Mouse (Mus musculus): Measurements from ENCODE around the gene Dazap1.

The Dazap1 gene

DNA sequence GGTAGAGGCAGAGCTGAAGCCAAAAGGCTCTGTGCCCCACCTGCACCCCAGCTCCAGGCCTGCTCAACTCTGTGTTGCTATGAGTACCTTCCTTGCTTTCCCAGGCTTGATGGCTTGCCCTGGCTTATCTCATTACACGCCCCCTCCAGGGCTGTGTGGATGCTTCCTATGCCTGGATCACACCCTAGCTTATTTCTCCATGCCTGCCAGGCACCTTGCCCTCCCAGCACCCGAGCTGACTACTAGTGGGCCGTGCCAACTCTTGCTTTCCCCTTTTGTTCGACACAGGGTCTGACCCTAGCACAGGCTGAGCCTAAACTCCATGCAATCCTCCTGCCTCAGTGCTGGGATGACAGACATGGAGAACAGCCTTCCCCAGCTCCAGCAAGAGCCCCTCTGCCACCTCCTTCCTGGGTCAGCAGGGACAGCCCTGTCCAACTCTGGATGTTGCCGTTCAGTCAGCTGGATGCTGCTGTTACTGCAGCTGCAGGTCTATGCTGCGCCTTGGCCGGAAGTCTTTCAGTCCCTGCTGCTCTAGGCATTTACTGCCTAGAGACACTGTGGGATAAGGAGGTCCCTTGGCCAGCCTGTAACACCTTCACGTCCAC is 36.3 kb downstream of the Dazap1 start:
- no peak for DNase-seq (ENCODE audit: low read depth, low spot score)

DNA sequence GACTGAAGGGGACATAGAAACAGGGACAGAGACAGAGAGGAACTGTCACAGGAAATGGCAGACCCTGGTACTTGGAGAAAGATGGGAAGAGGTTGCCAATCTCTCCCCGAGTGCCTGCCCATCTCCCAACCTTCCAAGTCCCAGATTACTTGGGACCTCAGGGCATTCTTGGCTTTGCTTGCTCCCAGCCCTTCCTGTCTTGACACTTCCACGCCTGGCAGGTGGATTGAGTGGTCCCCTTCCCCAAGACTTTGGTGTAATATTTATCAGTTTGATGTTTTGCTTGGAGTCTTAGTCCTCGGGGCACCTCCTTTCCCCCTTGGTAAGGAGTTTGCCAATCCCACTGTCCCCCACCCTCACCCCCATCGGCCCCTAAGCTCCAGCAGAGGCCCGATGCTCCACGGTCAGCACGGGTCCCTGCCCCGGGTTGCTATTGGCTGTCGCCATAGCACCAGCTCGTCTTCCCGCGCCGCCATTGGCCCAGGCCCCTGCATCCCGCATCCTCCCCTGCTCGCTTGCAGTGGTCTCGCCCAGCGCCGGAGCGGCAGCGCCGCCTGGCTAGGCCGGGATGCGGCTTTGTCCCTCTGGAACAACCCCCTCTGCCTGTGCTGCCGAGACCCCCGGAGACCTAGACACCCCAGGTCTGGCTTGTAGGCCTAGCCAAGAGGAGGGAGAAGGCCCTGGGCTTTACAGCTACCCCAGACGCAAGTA is 37.4 kb downstream of the Dazap1 start:
- no peak for DNase-seq (ENCODE audit: low read depth, low spot score)

DNA sequence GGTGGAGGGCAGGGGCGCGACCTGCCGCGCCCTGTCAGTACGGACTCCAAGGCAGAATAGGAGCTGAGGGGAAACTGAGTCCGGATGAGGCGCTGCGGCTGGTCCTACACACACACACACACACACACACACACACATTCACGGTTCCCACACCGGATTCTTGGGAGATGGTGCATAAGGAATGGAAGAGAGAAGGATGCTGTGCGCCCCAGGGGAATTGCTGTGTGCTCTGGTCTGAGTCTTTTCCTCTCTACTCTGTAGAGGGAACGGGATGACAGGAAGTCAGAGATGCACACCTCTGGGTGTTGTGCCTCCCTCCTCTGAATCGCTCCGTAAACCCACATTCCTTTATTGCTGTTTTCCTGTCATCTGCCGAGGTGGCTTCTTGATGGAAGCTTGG is 38.0 kb downstream of the Dazap1 start:
- DNase-seq (ENCODE audit: low read depth, low spot score) = no peak

DNA sequence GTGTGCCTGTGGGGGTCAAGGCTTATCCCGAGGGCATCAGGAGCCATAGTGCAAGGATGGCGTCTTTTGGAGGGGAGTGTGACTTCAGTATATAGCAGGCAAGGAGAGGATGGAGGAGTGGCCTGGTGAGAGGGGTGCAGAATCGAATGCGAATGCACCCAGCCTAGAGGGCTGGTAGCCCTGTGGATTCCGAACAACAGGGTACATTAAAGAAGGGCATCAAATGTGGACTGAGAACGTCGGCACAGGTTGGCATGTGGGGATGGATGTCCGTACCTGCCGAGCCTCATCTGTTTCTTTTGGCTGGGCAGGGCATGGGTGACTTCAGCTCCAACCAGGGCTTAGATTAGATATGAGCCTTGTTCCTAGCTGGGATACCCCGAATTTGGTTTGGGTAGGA is 38.5 kb downstream of the Dazap1 start:
- no peak for DNase-seq (ENCODE audit: low read depth, low spot score)

DNA sequence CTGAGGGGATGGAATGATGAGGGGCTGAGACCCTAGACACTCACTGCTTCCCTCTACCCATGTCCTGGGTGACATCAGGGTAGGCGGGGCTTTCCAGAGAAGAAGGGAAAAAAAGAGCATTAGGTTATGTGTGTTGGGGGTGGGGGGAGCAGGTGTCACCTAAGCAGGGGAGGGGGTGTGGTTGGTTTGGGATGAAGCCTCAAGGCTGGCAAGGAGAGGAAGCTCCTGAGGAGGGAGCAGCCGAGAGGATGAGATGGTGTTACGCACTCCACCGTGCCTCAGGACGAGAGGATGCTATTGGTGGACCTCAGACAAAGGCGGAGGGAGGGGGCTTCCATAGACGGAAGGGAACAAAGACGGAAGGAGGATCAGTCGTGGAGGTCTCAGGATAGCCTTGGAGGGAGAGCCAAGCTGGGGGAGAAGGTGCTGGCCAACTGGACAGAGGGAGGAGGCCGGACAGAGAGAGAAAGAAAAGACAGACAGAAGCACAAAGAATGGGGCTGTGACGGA is 39.4 kb downstream of the Dazap1 start:
- DNase-seq (ENCODE audit: low read depth, low spot score) = no peak

DNA sequence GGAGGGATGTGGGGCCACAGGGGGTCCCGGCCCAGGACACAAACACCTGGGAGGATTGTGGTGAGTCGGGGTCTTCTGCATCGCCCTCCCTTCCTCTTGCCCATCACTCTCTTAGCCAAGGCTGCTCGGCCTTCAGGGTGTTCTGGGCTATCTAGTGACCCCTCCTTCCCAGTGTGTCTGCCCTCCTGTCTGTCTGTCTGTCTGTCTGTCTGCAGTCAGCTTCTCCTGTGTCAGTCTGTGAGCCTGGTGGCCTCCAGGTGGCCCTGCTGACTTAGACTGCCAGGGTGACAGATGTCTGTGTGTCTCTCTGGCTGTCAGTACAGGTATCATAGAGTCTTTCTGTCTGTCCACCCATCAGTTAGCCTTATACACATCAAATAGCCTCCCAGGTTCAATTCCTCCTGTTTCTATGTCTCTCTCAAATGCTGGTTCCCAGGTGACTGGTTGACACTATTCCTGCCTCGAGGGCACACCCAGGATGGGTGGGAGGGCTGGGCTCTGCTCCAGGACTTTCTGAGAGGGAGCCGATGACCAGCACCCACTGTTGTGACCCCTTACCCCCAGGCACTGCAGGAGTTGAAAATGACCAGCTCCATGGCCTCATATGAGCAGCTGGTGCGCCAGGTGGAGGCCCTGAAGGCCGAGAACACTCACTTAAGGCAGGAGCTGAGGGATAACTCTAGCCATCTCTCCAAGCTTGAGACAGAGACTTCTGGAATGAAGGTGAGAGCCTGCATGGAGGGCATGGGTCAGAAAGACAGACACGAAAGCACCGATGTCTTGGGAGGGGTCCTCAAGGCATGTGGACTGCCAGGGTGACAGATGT is 40.2 kb downstream of the Dazap1 start:
- DNase-seq (ENCODE audit: low read depth, low spot score) = no peak

DNA sequence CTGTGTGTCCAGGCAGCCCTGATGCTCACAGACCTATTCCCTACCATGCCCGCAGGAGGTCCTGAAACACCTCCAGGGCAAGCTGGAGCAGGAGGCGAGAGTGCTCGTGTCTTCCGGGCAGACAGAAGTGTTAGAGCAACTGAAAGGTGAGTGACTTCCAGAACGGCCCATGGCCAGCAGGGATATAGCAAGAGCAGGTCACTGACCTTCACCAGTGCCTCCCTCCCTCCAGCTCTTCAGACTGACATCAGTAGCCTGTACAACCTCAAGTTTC is 40.7 kb downstream of the Dazap1 start:
- no peak for DNase-seq (ENCODE audit: low read depth, low spot score)

DNA sequence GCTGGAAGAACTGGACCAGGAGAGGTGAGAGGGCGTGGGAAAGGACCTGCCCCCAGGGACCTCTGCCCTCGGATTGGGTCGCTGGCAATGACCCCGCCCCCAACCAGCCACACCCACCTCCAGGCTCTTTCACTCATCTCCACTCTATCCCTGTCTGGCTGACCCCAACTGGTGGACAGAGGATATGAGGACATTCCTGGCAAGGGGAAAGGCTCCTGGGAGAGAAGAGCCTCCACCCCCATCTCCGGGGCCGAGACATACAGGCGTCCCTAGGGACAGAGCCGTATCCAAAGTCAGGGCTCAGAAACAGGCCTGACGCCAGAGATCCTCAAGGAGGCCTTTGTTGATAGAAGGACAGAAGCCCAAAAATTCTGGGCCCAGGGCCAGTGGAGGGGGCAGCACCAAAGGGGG is 41.2 kb downstream of the Dazap1 start:
- no peak for DNase-seq (ENCODE audit: low read depth, low spot score)

DNA sequence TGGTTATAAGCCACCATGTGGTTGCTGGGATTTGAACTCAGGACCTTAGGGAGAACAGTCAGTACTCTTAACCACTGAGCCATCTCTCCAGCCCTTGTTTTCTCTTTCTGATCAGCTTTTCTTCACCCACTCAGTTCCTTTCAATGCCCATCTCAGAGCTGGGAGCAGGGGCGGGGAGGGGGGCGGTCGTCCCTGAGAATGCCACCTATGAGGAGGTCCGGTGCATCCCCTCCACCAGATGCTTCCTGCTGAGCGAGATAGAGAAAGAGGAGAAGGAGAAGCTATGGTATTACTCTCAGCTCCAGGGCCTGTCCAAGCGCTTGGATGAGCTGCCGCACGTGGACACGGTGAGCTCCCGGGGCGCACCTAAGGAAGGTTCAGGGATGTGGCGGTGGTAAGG is 43.2 kb downstream of the Dazap1 start:
- DNase-seq (ENCODE audit: low read depth, low spot score) = no peak

DNA sequence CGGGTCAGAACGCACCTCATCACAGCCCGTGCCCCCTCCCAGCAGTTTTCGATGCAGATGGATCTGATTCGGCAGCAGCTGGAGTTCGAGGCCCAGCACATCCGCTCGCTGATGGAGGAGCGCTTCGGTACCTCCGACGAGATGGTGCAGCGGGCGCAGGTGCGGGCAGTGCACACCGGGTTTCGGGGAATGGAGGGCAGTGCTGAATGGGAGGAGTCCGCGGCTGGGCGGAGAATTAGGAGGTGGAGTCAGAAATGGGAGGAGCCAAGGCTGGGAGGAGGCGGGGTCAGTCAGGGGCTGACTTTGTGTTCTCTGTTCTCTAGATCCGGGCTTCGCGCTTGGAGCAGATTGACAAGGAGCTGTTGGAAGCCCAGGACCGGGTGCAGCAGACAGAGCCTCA is 43.6 kb downstream of the Dazap1 start:
- no peak for DNase-seq (ENCODE audit: low read depth, low spot score)

DNA sequence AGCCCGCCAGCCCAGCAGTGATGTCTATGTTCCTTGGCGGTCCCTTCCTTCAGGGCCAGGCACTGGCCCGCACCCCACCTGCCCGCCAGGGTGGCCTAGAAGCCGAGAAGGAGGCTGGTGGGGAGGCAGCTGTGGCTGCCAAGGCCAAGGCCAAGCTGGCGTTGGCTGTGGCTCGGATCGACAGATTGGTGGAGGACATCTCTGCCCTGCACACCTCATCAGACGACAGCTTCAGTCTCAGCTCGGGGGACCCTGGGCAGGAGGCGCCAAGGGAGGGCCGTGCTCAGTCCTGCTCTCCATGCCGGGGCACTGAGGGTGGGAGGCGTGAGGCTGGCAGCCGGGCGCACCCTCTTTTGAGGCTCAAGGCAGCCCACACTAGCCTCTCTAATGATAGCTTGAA is 50.3 kb downstream of the Dazap1 start:
- no peak for DNase-seq (ENCODE audit: low read depth, low spot score)

DNA sequence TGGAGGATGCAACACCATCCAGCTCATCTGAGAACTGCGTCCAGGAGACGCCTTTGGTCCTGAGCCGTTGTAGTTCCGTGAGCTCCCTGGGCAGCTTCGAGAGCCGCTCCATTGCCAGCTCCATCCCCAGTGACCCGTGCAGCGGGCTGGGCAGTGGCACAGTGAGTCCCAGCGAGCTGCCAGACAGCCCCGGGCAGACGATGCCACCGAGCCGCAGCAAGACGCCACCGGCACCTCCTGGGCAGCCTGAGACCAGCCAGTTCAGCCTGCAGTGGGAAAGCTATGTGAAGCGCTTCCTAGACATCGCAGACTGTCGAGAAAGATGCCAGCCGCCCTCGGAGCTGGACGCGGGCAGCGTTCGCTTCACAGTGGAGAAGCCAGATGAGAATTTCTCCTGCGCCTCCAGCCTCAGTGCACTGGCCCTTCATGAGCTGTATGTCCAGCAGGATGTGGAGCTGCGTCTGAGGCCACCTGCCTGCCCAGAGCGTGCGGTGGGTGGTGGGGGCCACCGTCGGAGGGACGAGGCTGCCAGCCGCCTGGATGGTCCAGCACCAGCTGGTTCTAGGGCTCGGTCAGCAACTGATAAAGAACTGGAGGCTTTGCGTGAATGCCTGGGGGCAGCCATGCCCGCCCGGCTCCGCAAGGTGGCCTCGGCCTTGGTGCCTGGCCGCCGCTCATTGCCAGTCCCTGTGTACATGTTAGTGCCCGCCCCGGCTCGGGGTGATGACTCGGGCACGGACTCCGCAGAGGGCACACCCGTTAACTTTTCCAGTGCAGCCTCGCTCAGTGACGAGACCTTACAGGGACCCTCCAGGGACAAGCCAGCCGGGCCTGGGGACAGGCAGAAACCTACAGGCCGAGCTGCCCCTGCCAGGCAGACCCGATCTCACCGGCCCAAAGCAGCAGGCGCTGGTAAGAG is 51.6 kb downstream of the Dazap1 start:
- no peak for DNase-seq (ENCODE audit: low read depth, low spot score)

DNA sequence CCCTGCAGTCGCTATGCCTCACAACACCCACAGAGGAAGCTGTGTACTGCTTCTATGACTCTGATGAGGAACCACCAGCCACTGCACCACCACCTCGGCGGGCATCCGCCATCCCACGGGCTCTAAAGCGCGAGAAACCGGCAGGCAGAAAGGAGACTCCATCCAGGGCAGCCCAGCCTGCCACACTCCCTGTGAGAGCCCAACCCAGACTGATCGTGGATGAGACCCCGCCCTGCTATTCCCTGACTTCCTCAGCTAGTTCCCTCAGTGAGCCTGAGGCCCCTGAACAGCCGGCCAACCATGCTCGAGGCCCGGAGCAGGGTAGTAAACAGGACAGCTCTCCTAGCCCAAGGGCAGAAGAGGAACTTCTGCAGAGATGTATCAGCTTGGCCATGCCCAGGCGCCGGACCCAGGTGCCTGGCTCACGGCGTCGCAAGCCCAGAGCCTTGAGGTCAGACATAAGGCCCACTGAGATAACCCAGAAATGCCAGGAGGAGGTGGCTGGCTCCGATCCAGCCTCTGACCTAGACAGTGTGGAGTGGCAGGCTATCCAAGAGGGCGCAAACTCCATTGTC is 52.4 kb downstream of the Dazap1 start:
- DNase-seq (ENCODE audit: low read depth, low spot score) = no peak

DNA sequence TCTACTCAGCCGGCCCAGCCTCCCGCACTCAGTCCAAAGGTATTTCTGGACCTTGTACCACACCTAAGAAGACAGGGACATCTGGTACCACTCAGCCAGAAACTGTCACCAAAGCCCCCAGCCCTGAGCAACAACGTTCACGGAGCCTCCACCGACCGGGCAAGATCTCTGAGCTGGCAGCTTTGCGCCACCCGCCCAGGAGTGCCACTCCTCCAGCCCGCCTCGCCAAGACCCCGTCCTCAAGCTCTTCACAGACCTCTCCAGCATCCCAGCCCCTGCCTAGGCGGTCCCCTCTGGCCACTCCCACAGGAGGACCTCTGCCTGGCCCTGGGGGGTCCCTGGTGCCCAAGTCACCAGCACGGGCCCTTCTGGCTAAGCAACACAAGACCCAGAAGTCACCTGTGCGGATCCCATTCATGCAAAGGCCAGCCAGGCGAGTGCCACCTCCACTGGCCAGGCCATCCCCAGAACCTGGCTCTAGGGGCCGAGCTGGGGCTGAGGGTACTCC is 53.3 kb downstream of the Dazap1 start:
- no peak for DNase-seq (ENCODE audit: low read depth, low spot score)

DNA sequence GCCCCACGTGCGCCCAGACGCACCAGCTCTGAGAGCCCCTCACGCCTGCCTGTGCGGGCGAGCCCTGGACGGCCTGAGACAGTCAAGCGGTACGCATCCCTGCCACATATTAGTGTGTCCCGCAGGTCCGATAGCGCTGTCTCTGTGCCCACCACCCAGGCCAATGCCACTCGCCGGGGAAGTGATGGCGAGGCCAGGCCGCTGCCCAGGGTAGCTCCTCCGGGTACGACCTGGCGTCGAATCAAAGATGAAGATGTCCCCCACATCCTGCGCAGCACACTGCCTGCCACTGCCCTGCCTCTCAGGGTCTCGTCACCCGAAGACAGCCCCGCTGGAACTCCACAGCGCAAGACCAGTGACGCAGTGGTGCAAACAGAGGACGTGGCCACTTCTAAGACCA is 54.0 kb downstream of the Dazap1 start:
- no peak for DNase-seq (ENCODE audit: low read depth, low spot score)

DNA sequence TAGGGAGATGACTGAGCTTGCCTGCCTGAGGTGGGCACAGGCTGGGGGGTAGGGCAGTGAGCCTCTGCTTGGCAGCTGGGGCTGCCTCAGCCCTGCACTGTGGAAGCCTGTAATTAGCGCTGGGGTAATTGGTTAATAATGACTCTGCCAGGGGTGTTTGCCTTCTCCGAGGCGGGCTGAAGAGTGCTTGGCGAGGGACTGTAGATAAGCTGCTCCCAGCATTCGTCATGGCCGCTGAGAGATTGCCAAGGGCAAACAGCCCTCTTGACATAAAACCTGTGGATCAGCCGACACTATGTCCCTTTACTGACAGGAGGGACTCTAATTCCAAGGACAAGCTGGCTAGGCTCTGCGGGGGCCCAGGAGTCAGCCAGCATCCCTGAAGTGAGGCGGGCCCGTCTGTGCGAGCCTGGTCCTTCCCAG is 55.1 kb downstream of the Dazap1 start:
- no peak for DNase-seq (ENCODE audit: low read depth, low spot score)

DNA sequence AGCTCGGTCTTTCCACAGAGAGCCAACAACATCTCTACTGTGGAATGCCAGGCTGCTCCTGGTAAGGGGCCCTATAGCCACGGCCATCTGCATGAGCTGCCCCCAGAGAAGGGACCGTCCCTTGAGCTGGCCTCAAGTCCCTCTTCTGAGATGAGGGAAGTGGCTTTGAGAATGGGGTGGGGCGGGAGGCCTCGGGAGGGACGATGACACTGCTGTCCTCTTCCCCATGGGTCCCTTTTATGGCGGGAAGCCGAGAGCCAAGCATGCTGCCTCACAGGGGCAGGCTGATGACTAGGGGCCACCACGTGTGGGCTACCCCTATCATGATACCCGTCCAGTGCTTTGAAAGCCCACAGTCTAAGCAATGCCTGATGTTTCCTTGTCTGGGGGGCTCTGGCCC is 55.7 kb downstream of the Dazap1 start:
- DNase-seq (ENCODE audit: low read depth, low spot score) = no peak

DNA sequence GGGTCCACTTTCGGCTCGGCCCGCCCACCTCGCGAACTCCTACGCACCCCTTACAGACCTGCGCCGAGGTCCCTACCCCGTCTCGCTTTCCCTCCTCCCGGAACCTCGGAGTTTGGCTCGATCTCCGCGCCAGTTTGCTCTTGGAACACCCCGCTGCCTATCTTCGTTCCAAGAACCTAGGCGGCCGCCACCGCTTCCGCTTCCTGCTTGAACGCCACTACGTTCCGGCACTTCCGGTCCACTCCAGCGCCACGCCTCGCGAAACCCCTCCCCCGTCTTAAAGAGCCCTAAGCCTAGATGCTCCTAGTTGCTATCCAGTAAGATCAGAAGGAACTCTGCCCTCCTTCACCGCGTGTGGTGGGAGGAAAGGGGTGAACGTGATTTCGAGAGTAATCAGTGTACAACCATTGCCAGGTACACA is 59.1 kb downstream of the Dazap1 start, which contains the start of gene 2310011J03Rik:
2310011J03Rik (minus strand) TSS at position 198 of the 421 bp plus-strand sequence.
- peak; percentile 96 for DNase-seq (ENCODE audit: low read depth, low spot score)

DNA sequence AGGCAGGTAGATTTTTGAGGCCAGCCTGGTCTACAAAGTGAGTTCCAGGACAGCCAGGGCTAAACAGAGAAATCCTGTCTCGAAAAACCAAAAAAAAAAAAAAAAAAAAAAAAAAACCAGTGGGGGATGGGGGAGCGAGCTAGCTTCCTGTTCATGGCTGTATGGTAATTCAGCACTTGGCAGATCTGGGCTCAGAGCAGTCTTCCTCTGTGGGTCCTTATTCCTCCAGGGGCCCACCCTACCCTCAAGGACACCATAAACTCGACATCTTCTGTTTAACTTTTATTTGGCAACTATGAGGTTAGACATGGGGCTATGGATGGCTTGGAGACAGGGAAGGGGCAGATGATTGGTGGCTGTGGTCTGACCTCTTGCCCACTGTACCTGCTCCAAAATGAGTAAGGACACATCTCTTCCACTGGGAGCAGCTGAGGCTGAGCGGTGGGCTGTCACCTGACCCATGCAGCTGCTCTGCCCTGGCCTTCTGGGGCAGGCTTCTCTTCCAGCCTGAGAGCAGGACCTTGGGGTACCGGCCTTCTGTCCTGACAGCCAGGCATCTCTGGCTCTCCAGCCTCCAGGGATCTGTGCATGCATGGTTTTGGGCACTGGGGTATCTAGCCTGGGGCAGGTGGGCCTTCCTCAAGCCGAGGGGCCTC is 59.9 kb downstream of the Dazap1 start:
- DNase-seq (ENCODE audit: low read depth, low spot score) = no peak

Measured in 3T3-L1 (cell line).